Mouse (Mus musculus) layer of hippocampus, adult 9-10 months (tissue): Measurements from ENCODE around the gene Baiap2l1.

Experiments
- DNase-seq: peaks from one replicate; pipeline ENCODE4 v3.0.0; 2022; ENCODE audit warnings: low spot score

The Baiap2l1 gene

DNA sequence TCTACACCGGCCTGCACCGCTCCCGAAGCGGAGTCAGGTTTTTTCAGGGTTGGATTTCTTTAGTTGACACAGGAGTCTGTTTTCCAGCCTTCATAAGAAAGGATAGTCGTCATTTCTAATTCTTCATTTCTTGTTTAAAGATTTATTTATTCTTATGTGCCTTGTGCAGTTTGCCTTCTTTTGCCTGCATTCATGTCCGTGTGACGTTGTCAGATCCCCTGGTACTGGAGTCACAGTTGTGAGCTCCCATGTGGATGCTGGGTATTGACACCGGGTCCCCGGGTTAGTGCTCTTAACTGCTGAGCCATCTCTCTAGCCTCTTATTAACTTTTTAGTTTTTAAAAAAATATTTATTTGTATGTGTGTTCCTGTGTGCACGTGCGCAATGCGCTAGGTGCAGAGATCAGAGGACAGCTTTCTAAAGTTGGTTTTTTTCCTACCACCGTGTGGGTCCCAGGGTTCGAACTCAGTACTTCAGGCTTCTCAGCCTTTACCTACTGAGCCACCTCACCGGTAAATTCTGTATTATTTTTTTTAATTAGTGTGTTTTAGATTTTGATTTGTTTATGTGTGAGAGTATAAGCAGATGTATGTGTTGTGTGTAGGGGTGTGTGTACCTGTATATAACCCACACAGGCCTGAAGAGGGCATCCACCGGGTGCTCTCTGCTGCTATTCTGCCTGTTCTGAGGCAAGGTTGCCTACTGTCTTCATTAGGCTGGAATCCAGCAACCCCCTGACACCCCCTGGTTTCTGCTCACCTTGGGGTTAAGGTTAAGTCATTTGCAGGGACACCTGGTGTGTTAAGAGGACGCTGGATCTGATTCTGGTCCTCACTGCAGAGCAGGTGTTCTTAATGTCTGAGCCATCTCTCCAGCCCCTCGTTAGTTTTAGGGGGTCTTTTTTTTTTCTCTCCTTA, 133.8 kb downstream of the Baiap2l1 start:
- DNase-seq: no peak

DNA sequence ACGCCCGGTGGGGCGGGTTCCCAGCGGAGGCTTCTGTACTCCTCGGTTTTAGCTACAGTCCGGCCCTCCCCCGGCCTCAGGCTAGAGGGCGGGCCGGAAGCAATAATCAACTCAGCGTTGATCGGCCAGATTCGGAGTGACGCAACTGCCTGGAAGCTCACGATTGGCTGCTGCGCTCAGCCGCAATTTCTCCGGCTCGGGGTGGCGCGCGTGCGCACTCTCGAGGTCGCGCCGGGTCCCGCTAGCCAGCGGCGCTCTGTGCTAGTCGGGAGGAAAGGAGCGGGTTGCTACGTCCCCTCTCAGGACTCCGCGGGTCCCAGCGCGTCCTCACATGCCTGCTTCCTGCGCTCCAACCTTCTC, 134.4 kb downstream of the Baiap2l1 start, which contains the start of gene Tecpr1:
Gene Tecpr1, minus strand, starts transcription at position 113 of the 360 bp plus-strand sequence.
- peak; percentile 79 for DNase-seq

DNA sequence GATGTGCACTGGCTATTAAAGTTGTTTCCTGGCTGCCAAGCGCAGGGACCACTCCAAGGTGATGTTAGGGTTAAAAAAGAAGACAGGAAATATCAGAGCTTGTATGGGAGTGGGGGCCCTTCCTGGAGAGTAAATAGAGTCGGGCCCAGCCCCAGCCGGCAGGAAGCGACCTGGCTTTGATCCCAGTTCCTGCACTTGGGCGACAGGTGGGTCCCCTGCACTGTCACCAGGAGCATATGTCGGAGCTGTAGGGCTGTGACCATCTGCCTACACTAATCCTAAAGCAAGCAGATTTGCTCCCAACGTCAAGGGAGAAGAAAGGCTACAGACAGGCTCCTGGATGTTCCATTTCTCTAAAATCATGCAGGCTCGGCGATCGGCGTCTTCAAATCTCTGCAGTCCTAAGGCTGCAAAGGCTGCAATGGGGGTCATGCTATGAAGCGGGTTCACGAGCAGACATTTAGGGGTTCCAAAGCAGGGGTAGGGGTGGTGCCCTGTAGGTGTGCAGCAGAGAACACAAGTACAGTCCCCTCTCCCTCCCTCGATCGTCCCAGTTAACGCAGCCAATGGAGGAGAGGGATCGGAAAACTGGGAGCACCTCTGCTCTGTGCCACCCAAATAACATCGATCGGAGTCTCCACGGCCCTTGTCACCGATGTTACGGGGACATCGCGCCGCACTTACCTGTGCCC, 135.0 kb downstream of the Baiap2l1 start:
- DNase-seq: no peak

DNA sequence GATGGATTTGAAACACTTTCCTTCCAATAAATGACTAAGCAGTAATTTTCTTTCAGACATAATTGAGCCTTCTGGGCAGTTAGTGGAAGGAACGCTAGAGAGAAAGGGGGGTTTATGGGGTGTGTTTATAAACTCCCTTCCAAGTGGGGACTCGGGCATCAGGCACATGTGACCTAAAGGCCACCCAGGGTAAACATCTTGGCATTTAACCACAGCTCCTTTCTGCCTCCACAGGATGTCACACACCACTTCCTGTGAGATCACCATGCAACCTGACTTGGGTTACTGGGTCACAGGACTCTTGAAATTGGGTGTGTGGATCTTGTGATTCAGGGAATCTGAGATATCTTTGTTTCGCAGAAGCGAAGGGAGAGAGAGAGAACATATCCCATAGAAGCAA, 136.6 kb downstream of the Baiap2l1 start:
- DNase-seq: no peak

DNA sequence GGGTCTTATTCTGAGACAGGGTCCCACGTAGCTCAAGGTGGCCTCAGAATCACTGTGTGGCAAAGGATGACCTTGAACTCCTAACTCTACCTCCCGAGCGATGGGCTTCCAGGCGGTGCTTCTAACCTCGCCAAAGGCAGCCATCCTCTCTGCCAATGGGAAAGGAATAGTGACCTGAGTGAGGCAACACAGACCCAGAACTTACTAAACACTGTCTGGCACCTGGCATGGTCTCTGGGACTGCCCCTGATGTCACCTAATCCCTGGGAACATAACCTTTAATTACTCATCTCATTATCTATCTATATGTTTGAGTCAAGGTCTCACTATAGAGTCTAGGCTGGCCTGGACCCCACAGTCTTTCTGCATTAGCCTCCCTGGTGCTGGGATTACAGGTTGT, 138.0 kb downstream of the Baiap2l1 start:
- no peak for DNase-seq

DNA sequence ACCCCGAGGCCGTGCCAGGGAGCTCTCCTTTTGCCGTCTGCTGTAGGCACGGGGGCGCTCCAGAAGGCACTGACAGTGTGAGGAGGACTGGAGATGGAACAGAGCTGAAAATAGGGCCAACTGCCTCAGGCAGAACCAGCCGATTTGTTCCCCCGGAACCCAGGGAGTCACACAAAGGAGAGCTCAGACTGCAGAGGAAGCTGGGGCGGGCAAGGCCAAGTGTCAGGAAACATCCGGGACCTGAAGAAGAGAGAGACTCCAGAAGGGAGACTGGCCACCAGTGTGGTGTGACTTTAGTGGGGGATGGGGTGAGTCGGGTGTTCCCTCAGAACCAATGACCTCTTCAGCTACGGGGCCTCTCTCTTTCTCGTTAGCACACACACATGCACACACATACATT, 138.6 kb downstream of the Baiap2l1 start:
- no peak for DNase-seq

DNA sequence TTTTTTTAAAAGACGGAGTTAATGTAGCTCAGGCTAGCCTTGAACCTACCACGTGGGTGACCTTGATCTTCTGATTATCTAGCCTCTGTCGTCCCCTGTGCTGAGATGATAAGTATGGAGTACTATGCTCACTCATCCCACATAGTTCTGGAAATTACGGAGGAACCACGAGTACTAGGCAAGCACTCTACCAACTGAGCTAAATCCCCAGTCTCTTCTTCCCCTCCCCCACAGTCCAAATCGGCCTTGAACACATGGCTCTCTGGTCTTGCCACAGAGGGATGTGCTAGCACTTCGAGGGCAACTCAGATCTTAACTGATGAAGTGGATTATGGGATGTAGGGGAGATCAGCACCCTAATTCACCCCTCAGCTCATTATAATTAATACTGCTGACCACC, 139.9 kb downstream of the Baiap2l1 start:
- DNase-seq: no peak

DNA sequence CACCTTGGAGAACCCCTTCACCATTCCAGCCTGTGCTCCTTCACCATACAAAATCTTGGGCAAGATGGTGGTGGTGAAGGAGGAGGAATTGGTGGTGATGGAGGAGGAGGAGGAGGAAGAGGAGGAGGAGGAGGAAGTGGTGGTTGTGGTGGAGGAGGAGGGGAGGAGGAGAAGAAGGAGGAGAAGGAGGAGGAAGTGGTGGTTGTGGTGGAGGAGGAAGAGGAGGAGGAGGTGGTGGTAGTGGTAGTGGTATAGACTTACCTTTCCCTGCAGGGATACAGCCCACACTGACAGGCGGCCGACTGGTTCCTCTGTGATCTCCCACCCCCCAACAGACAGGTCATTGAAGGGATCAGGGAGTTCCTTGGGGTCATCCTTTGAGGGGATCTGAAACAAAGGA, 141.9 kb downstream of the Baiap2l1 start:
- no peak for DNase-seq
